Mouse (Mus musculus): ENCODE results near the gene Tff1.

- TF ChIP-seq GATA1 (IDR thresholded peaks at IDR 0.05; ENCODE audit: borderline replicate concordance, low read length) (no peak), FLI1 (IDR thresholded peaks at IDR 0.05; ENCODE audit: low read length) (no peak)
Measured at GRCm38 (mm10) chr17:31153785-31154184, 11.3 kb downstream of the Tff1 start.
